Mouse (Mus musculus): Measurements from ENCODE around the gene Zfp697. TPM values are rescaled to one million over a fixed set of nuclear protein-coding genes. Genes with fewer than 3 reads are reported as not detected.
"Not testable (repeated sequence)": the region's sequence is repeated elsewhere in the genome, so short reads cannot be mapped to it uniquely, and the experiment has no call there.

Gene Zfp697
- polyA plus RNA-seq, 1 experiment from 2014 or later = 7.4 TPM

- WGBS = 10% methylated on average over 21 of the region's 21 CpGs
- peaks cover 29% of the 10 kb centered on the region for H3K4me1 ChIP-seq (ENCODE audit: control insufficient read depth, insufficient read depth, low read length)
These were observed 946 bp downstream of the Zfp697 start for GRCm38 (mm10) chr3:98383024-98383790.

GRCm38 (mm10) chr3:98387086-98387485 lies 4.8 kb downstream of the Zfp697 start:
- WGBS = 61% methylated on average over 4 of the region's 4 CpGs
- Histone ChIP-seq H3K27ac (ENCODE audit: low read length) (no peak overlapping the region), H3K4me3 (ENCODE audit: low read length) (no peak overlapping the region), H3K9ac (ENCODE audit: low read depth, low read length) (no peak overlapping the region), H3K36me3 (ENCODE audit: control insufficient read depth, insufficient read depth, low read length) (no peaks in the 10 kb centered on the region), H3K4me2 (ENCODE audit: low read depth, low read length) (no peak overlapping the region), H3K27me3 (replicated peaks; ENCODE audit: control insufficient read depth, insufficient read depth, low read length) (no peaks in the 10 kb centered on the region), H3K4me1 (ENCODE audit: control insufficient read depth, insufficient read depth, low read length) (peaks cover 23% of the 10 kb centered on the region), H3K9me3 (ENCODE audit: control insufficient read depth, low read length) (no peaks in the 10 kb centered on the region)
- no peak for ATAC-seq

More at GRCm38 (mm10) chr3:98383024-98383790, 946 bp downstream of the Zfp697 start:
- no peaks in the 10 kb centered on the region for H3K36me3 ChIP-seq (ENCODE audit: control insufficient read depth, insufficient read depth, low read length)
- no peak overlapping the region for H3K27ac ChIP-seq (ENCODE audit: low read length)
- H3K9ac ChIP-seq (ENCODE audit: low read depth, low read length) = peak overlapping the region; percentile 91
- ATAC-seq = peak; percentile 11
- H3K4me2 ChIP-seq (ENCODE audit: low read depth, low read length) = peak overlapping the region; percentile 96
- H3K9me3 ChIP-seq (ENCODE audit: control insufficient read depth, low read length) = no peaks in the 10 kb centered on the region
- peak overlapping the region; percentile 95 for H3K4me3 ChIP-seq (ENCODE audit: low read length)
- H3K27me3 ChIP-seq (replicated peaks; ENCODE audit: control insufficient read depth, insufficient read depth, low read length) = no peaks in the 10 kb centered on the region

- Histone ChIP-seq H3K27ac (ENCODE audit: low read length) (no peak overlapping the region), H3K4me2 (ENCODE audit: low read depth, low read length) (no peak overlapping the region), H3K9ac (ENCODE audit: low read depth, low read length) (no peak overlapping the region), H3K36me3 (ENCODE audit: control insufficient read depth, insufficient read depth, low read length) (no peaks in the 10 kb centered on the region), H3K9me3 (ENCODE audit: control insufficient read depth, low read length) (no peaks in the 10 kb centered on the region), H3K4me3 (ENCODE audit: low read length) (no peak overlapping the region), H3K4me1 (ENCODE audit: control insufficient read depth, insufficient read depth, low read length) (peaks cover 23% of the 10 kb centered on the region), H3K27me3 (replicated peaks; ENCODE audit: control insufficient read depth, insufficient read depth, low read length) (no peaks in the 10 kb centered on the region)
- 77% methylated on average over 7 of the region's 7 CpGs for WGBS
- no peak for ATAC-seq
These were observed 5.5 kb downstream of the Zfp697 start for GRCm38 (mm10) chr3:98387756-98388155.

GRCm38 (mm10) chr3:98389305-98389704 lies 7.0 kb downstream of the Zfp697 start:
- H3K4me3 ChIP-seq (ENCODE audit: low read length) = no peak overlapping the region
- no peak overlapping the region for H3K27ac ChIP-seq (ENCODE audit: low read length)
- no peaks in the 10 kb centered on the region for H3K27me3 ChIP-seq (replicated peaks; ENCODE audit: control insufficient read depth, insufficient read depth, low read length)
- H3K4me2 ChIP-seq (ENCODE audit: low read depth, low read length) = no peak overlapping the region
- ATAC-seq = no peak
- H3K9ac ChIP-seq (ENCODE audit: low read depth, low read length) = no peak overlapping the region
- H3K4me1 ChIP-seq (ENCODE audit: control insufficient read depth, insufficient read depth, low read length) = peaks cover 8% of the 10 kb centered on the region
- H3K9me3 ChIP-seq (ENCODE audit: control insufficient read depth, low read length) = no peaks in the 10 kb centered on the region
- WGBS = 77% methylated on average over 3 of the region's 3 CpGs
- no peaks in the 10 kb centered on the region for H3K36me3 ChIP-seq (ENCODE audit: control insufficient read depth, insufficient read depth, low read length)

- ATAC-seq; H3K4me1 ChIP-seq (ENCODE audit: control insufficient read depth, insufficient read depth, low read length); H3K9ac ChIP-seq (ENCODE audit: low read depth, low read length); H3K4me3 ChIP-seq (ENCODE audit: low read length); H3K27ac ChIP-seq (ENCODE audit: low read length); H3K36me3 ChIP-seq (ENCODE audit: control insufficient read depth, insufficient read depth, low read length); H3K4me2 ChIP-seq (ENCODE audit: low read depth, low read length); H3K9me3 ChIP-seq (ENCODE audit: control insufficient read depth, low read length); H3K27me3 ChIP-seq (replicated peaks; ENCODE audit: control insufficient read depth, insufficient read depth, low read length): not testable (repeated sequence)
- WGBS = 93% methylated on average over 8 of the region's 9 CpGs
These were observed 22.1 kb downstream of the Zfp697 start for GRCm38 (mm10) chr3:98404268-98404895.

- not testable (repeated sequence) for H3K36me3 ChIP-seq (ENCODE audit: control insufficient read depth, insufficient read depth, low read length); H3K4me2 ChIP-seq (ENCODE audit: low read depth, low read length); H3K9me3 ChIP-seq (ENCODE audit: control insufficient read depth, low read length); H3K4me3 ChIP-seq (ENCODE audit: low read length); H3K27ac ChIP-seq (ENCODE audit: low read length); H3K4me1 ChIP-seq (ENCODE audit: control insufficient read depth, insufficient read depth, low read length); H3K9ac ChIP-seq (ENCODE audit: low read depth, low read length); ATAC-seq; H3K27me3 ChIP-seq (replicated peaks; ENCODE audit: control insufficient read depth, insufficient read depth, low read length)
- 88% methylated on average over 6 of the region's 6 CpGs for WGBS
These were observed 23.6 kb downstream of the Zfp697 start for GRCm38 (mm10) chr3:98405877-98406276.

- not testable (repeated sequence) for H3K4me3 ChIP-seq (ENCODE audit: low read length); H3K27ac ChIP-seq (ENCODE audit: low read length); ATAC-seq; H3K27me3 ChIP-seq (replicated peaks; ENCODE audit: control insufficient read depth, insufficient read depth, low read length); H3K9me3 ChIP-seq (ENCODE audit: control insufficient read depth, low read length); H3K4me2 ChIP-seq (ENCODE audit: low read depth, low read length); H3K9ac ChIP-seq (ENCODE audit: low read depth, low read length); H3K36me3 ChIP-seq (ENCODE audit: control insufficient read depth, insufficient read depth, low read length); H3K4me1 ChIP-seq (ENCODE audit: control insufficient read depth, insufficient read depth, low read length)
- 57% methylated on average over 12 of the region's 12 CpGs for WGBS
These were observed 24.4 kb downstream of the Zfp697 start for GRCm38 (mm10) chr3:98406569-98407144.

GRCm38 (mm10) chr3:98407261-98407780 lies 25.1 kb downstream of the Zfp697 start:
- H3K4me3 ChIP-seq (ENCODE audit: low read length); H3K9ac ChIP-seq (ENCODE audit: low read depth, low read length); H3K27me3 ChIP-seq (replicated peaks; ENCODE audit: control insufficient read depth, insufficient read depth, low read length); H3K4me1 ChIP-seq (ENCODE audit: control insufficient read depth, insufficient read depth, low read length); H3K27ac ChIP-seq (ENCODE audit: low read length); H3K9me3 ChIP-seq (ENCODE audit: control insufficient read depth, low read length); H3K36me3 ChIP-seq (ENCODE audit: control insufficient read depth, insufficient read depth, low read length); H3K4me2 ChIP-seq (ENCODE audit: low read depth, low read length): not testable (repeated sequence)
- 62% methylated on average over 5 of the region's 5 CpGs for WGBS
- ATAC-seq = peak; percentile 81
